Mouse (Mus musculus) testis, adult 2 months (tissue): ENCODE data around the gene Jph3.

ENCODE experiments used
- CTCF ChIP-seq: fragments of 200-500 bp; IDR thresholded peaks from 2 replicates; pipeline ENCODE4 v1.5.1; 2012; ENCODE audit warnings: low read depth, mild to moderate bottlenecking, inconsistent platforms, low read length, moderate library complexity; ENCODE audit not compliant: control insufficient read depth, insufficient read depth, insufficient replicate concordance
- POLR2A ChIP-seq: fragments of 200-500 bp; IDR thresholded peaks from 2 replicates; pipeline ENCODE4 v1.6.1; 2012; ENCODE audit warnings: low read depth, mild to moderate bottlenecking, inconsistent platforms, low read length, moderate library complexity; ENCODE audit not compliant: control insufficient read depth

DNA sequence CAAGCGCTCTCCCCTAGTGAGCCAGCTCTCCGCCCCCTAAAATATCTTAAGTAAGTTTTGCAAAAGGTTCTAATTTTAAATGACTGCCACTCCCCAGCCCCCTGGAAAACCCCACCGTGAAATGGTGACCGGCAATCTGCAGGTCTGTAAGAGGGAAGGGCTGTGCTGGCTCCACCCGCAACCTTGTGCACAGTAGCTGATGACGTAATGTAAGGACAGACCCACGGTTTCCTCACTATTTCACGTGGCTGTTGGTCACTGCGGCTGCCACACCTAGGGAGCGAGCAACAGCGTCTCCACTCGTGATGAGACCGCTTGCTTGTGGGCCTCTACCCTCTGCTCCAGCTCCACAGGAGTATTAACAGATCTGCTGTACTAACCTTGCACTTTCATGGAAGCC, 76.7 kb downstream of the Jph3 start:
- no peak for TF ChIP-seq CTCF
- no peak for TF ChIP-seq POLR2A
